Mouse (Mus musculus) MEL (cell line): ENCODE measurements around the gene Catsper1. TPM values are rescaled to one million over a fixed set of nuclear protein-coding genes. Genes with fewer than 3 reads are reported as not detected.

ENCODE experiments used
- DNase-seq: peaks from one replicate; pipeline ENCODE4 v3.0.0; 2011; ENCODE audit warnings: low read depth, low spot score
- H3K27ac ChIP-seq: 2 replicates; pipeline ENCODE4 v1.5.1; 2012; ENCODE audit warnings: low read depth, mild to moderate bottlenecking, control low read depth, low read length, moderate library complexity; ENCODE audit not compliant: control insufficient read depth
- H3K27me3 ChIP-seq, 2 experiments: fragments of 150-350 bp in 1 of 2; sonication (generic) in 1 of 2; 2 replicates each; pipeline ENCODE4 v1.6.1; 2012; ENCODE audit warnings: low read length in 2 of 2, mild to moderate bottlenecking in 2 of 2, improper control_type of control experiment in 1 of 2, moderate library complexity in 1 of 2; ENCODE audit not compliant: insufficient read depth in 2 of 2, control insufficient read depth in 1 of 2
- H3K36me3 ChIP-seq, 2 experiments: 2 replicates each; pipeline ENCODE4 v1.6.1; 2012 to 2014; ENCODE audit warnings: low read length in 2 of 2, improper control_type of control experiment in 1 of 2, inconsistent platforms in 1 of 2, mild to moderate bottlenecking in 1 of 2; ENCODE audit not compliant: insufficient read depth in 2 of 2, control insufficient read depth in 1 of 2
- H3K4me1 ChIP-seq, 2 experiments: fragments of 150-350 bp in 1 of 2; sonication (generic) in 1 of 2; 2 replicates each; pipeline ENCODE4 v1.6.1; 2012; ENCODE audit warnings: low read length in 2 of 2, improper control_type of control experiment in 1 of 2, mild to moderate bottlenecking in 1 of 2; ENCODE audit not compliant: insufficient read depth in 2 of 2, control insufficient read depth in 1 of 2
- H3K4me3 ChIP-seq, 2 experiments: fragments of 150-350 bp in 1 of 2; sonication (generic) in 1 of 2; 2 replicates each; pipeline ENCODE4 v1.5.1; 2012; ENCODE audit warnings: low read depth in 2 of 2, low read length in 2 of 2, mild to moderate bottlenecking in 2 of 2, moderate library complexity in 2 of 2, control low read depth in 1 of 2, improper control_type of control experiment in 1 of 2; ENCODE audit not compliant: control insufficient read depth in 1 of 2, insufficient read depth in 1 of 2
- H3K79me2 ChIP-seq: 2 replicates; pipeline ENCODE4 v1.6.1; 2012; ENCODE audit warnings: mild to moderate bottlenecking, low read length, moderate library complexity; ENCODE audit not compliant: control insufficient read depth, poor library complexity, insufficient read depth
- H3K9ac ChIP-seq: 2 replicates; pipeline ENCODE4 v1.6.1; 2012; ENCODE audit warnings: low read depth, mild to moderate bottlenecking, control low read depth, low read length, moderate library complexity; ENCODE audit not compliant: control insufficient read depth, poor library complexity, severe bottlenecking
- H3K9me3 ChIP-seq: fragments of 150-350 bp; sonication (generic); replicated peaks from 2 replicates; pipeline ENCODE4 v1.6.1; 2012; ENCODE audit warnings: mild to moderate bottlenecking, low read length, improper control_type of control experiment, moderate library complexity; ENCODE audit not compliant: insufficient read depth
- CHD2 ChIP-seq: IDR thresholded peaks from 2 replicates; pipeline ENCODE4 v1.6.1; 2011; ENCODE audit warnings: low read length, improper control_type of control experiment
- E2F4 ChIP-seq: IDR thresholded peaks from 2 replicates; pipeline ENCODE4 v1.6.1; 2011; ENCODE audit warnings: low read depth, low read length, improper control_type of control experiment, borderline replicate concordance
- ELF1 ChIP-seq: IDR thresholded peaks from 2 replicates; pipeline ENCODE4 v1.6.1; 2014; ENCODE audit warnings: low read depth, mild to moderate bottlenecking, inconsistent platforms, low read length, improper control_type of control experiment, moderate library complexity
- JUND ChIP-seq: IDR thresholded peaks from 2 replicates; pipeline ENCODE4 v1.6.1; 2011; ENCODE audit warnings: low read depth, mild to moderate bottlenecking, improper control_type of control experiment, low read length
- MAZ ChIP-seq: IDR thresholded peaks from 2 replicates; pipeline ENCODE4 v1.6.1; 2012; ENCODE audit warnings: low read depth, mild to moderate bottlenecking, inconsistent platforms, low read length, improper control_type of control experiment
- MEF2A ChIP-seq: IDR thresholded peaks from 2 replicates; pipeline ENCODE4 v1.6.1; 2014; ENCODE audit warnings: low read depth, mild to moderate bottlenecking, inconsistent platforms, low read length, improper control_type of control experiment; ENCODE audit not compliant: poor library complexity, insufficient replicate concordance, severe bottlenecking; ENCODE audit errors: extremely low read depth
- MYC ChIP-seq: IDR thresholded peaks from 2 replicates; pipeline ENCODE4 v1.6.1; 2011; ENCODE audit warnings: low read depth, mild to moderate bottlenecking, low read length, improper control_type of control experiment, moderate library complexity
- NELFE ChIP-seq: IDR thresholded peaks from 2 replicates; pipeline ENCODE4 v1.6.1; 2011; ENCODE audit warnings: low read depth, low read length, improper control_type of control experiment
- NRF1 ChIP-seq: IDR thresholded peaks from 2 replicates; pipeline ENCODE4 v1.6.1; 2014; ENCODE audit warnings: low read depth, mild to moderate bottlenecking, inconsistent platforms, low read length, improper control_type of control experiment, moderate library complexity; ENCODE audit not compliant: poor library complexity, insufficient read depth, severe bottlenecking
- POLR2A ChIP-seq, 2 experiments: IDR thresholded peaks; 2 replicates each; pipeline ENCODE4 v1.6.1; 2011 to 2012; ENCODE audit warnings: low read length in 2 of 2, mild to moderate bottlenecking in 2 of 2, control low read depth in 1 of 2, improper control_type of control experiment in 1 of 2, low read depth in 1 of 2, moderate library complexity in 1 of 2; ENCODE audit not compliant: control insufficient read depth in 1 of 2, insufficient read depth in 1 of 2, poor library complexity in 1 of 2
- RAD21 ChIP-seq: IDR thresholded peaks from 2 replicates; pipeline ENCODE4 v1.6.1; 2011; ENCODE audit warnings: mild to moderate bottlenecking, low read depth, low read length, improper control_type of control experiment
- RCOR1 ChIP-seq: IDR thresholded peaks from 2 replicates; pipeline ENCODE4 v1.6.1; 2012; ENCODE audit warnings: low read depth, mild to moderate bottlenecking, inconsistent platforms, low read length, improper control_type of control experiment
- TAL1 ChIP-seq: IDR thresholded peaks from 2 replicates; pipeline ENCODE4 v1.6.1; 2012; ENCODE audit warnings: mild to moderate bottlenecking, inconsistent platforms, low read length, moderate library complexity, mixed read lengths
- TBP ChIP-seq: IDR thresholded peaks from 2 replicates; pipeline ENCODE4 v1.8.0; 2011; ENCODE audit warnings: low read depth, low read length, improper control_type of control experiment
- USF2 ChIP-seq, 2 experiments: IDR thresholded peaks; 2 replicates each; pipeline ENCODE4 v1.6.1; 2011 to 2012; ENCODE audit warnings: improper control_type of control experiment in 2 of 2, low read length in 2 of 2, borderline replicate concordance in 1 of 2, inconsistent platforms in 1 of 2, low read depth in 1 of 2, mild to moderate bottlenecking in 1 of 2; ENCODE audit not compliant: insufficient read depth in 1 of 2
- ZC3H11A ChIP-seq: IDR thresholded peaks from 2 replicates; pipeline ENCODE4 v1.6.1; 2012; ENCODE audit warnings: low read depth, mild to moderate bottlenecking, inconsistent platforms, low read length, improper control_type of control experiment
- ZNF384 ChIP-seq: IDR thresholded peaks from 2 replicates; pipeline ENCODE4 v1.6.1; 2012; ENCODE audit warnings: low read depth, mild to moderate bottlenecking, inconsistent platforms, low read length, improper control_type of control experiment
- polyA plus RNA-seq, 2 experiments: library from polyadenylated mRNA; stranded (reverse) in 1 of 2; unstranded in 1 of 2; fragments of >175 nt in 1 of 2; fragments of >200 nt in 1 of 2; gene quantifications; 2 replicates each; pipeline versions ENCODE4 v1.2.1 to v1.2.4; 2012; ENCODE audit warnings: low replicate concordance in 2 of 2, low read depth in 1 of 2; ENCODE audit not compliant: insufficient read length in 2 of 2, insufficient read depth in 1 of 2, missing spikeins in 1 of 2
- total RNA-seq: library from RNA; depleted of rRNA; stranded (reverse); fragments of 300-350 nt; gene quantifications from 2 replicates; pipeline ENCODE4 v1.2.3, GENCODE M21; 2012

Gene Catsper1
- total and polyA plus RNA-seq, 3 experiments: not detected

- H3K36me3 ChIP-seq: no peaks in the 10 kb centered on the region
- no peaks in the 10 kb centered on the region for H3K4me1 ChIP-seq
- H3K27me3 ChIP-seq: peaks cover 2 to 3% of the 10 kb centered on the region in 2 experiments; a peak in 3 of 4 replicates
- no peaks in the 10 kb centered on the region for H3K79me2 ChIP-seq
- no peaks in the 10 kb centered on the region for H3K9me3 ChIP-seq
- TF ChIP-seq TBP (no peak), TAL1 (no peak), NRF1 (no peak), RCOR1 (no peak), CHD2 (no peak), MAZ (no peak)
- no peak overlapping the region for H3K9ac ChIP-seq
- DNase-seq: no peak
- H3K27ac ChIP-seq: no peak overlapping the region
- H3K4me3 ChIP-seq: no peak overlapping the region
Measured at GRCm38 (mm10) chr19:5323801-5324200, 11.7 kb upstream of the Catsper1 start.

- Histone ChIP-seq H3K27ac (no peak overlapping the region), H3K9me3 (no peaks in the 10 kb centered on the region), H3K36me3 (no peaks in the 10 kb centered on the region), H3K4me3 (no peak overlapping the region), H3K9ac (no peak overlapping the region), H3K4me1 (no peaks in the 10 kb centered on the region), H3K79me2 (no peaks in the 10 kb centered on the region), H3K27me3 (peaks cover 3% of the 10 kb centered on the region in 2 experiments; a peak in 3 of 4 replicates)
- DNase-seq: no peak
- no peak for TF ChIP-seq MEF2A
Measured at GRCm38 (mm10) chr19:5327970-5328369, 7.6 kb upstream of the Catsper1 start.

- TF ChIP-seq RAD21 (no peak), MYC (no peak), E2F4 (no peak), ZNF384 (no peak), TAL1 (no peak), NELFE (no peak), CHD2 (no peak), MAZ (no peak), JUND (no peak), POLR2A (IDR thresholded peaks at IDR 0.05; ENCODE audit: control insufficient read depth in 1 of 2, insufficient read depth in 1 of 2, low read depth in 1 of 2, low read length in 2 of 2, poor library complexity in 1 of 2) (no peak), ELF1 (no peak), USF2 (IDR thresholded peaks at IDR 0.05; ENCODE audit: borderline replicate concordance in 1 of 2, insufficient read depth in 1 of 2, low read depth in 1 of 2, low read length in 2 of 2) (no peak), ZC3H11A (no peak)
- Histone ChIP-seq H3K27me3 (no peaks in the 10 kb centered on the region), H3K4me1 (no peaks in the 10 kb centered on the region), H3K79me2 (no peaks in the 10 kb centered on the region), H3K9me3 (no peaks in the 10 kb centered on the region), H3K9ac (no peak overlapping the region), H3K4me3 (no peak overlapping the region), H3K27ac (no peak overlapping the region), H3K36me3 (no peaks in the 10 kb centered on the region)
- no peak for DNase-seq
Measured at GRCm38 (mm10) chr19:5334741-5335140, 800 bp upstream of the Catsper1 start.
